Mouse (Mus musculus): Measurements from ENCODE around the gene Cnnm2. TPM values are rescaled to one million over a fixed set of nuclear protein-coding genes. Genes with fewer than 3 reads are reported as not detected.

Cnnm2 gene
- polyA plus RNA-seq, 1 experiment from 2014 or later = 1.8 TPM

- DNase-seq (ENCODE audit: low spot score) = no peak
Observed at GRCm38 (mm10) chr19:46846056-46846455, 84.7 kb downstream of the Cnnm2 start.

- DNase-seq (ENCODE audit: low spot score) = no peak
Observed at GRCm38 (mm10) chr19:46846459-46846858, 85.1 kb downstream of the Cnnm2 start.

- DNase-seq (ENCODE audit: low spot score) = no peak
Observed at GRCm38 (mm10) chr19:46848381-46849268, 87.2 kb downstream of the Cnnm2 start.

- no peak for DNase-seq (ENCODE audit: low spot score)
Observed at GRCm38 (mm10) chr19:46849443-46849997, 88.1 kb downstream of the Cnnm2 start.

- DNase-seq (ENCODE audit: low spot score) = no peak
Observed at GRCm38 (mm10) chr19:46856232-46856631, 94.8 kb downstream of the Cnnm2 start.

- DNase-seq (ENCODE audit: low spot score) = peak; percentile 30
Observed at GRCm38 (mm10) chr19:46856780-46857179, 95.4 kb downstream of the Cnnm2 start.

GRCm38 (mm10) chr19:46857277-46857989 is 96.0 kb downstream of the Cnnm2 start:
- no peak for DNase-seq (ENCODE audit: low spot score)

- DNase-seq (ENCODE audit: low spot score) = no peak
Observed at GRCm38 (mm10) chr19:46858200-46858599, 96.8 kb downstream of the Cnnm2 start.

- DNase-seq (ENCODE audit: low spot score) = no peak
Observed at GRCm38 (mm10) chr19:46862556-46862955, 101.2 kb downstream of the Cnnm2 start.

- no peak for DNase-seq (ENCODE audit: low spot score)
Observed at GRCm38 (mm10) chr19:46863236-46863927, 102.0 kb downstream of the Cnnm2 start.

- no peak for DNase-seq (ENCODE audit: low spot score)
Observed at GRCm38 (mm10) chr19:46864079-46864478, 102.7 kb downstream of the Cnnm2 start.

- no peak for DNase-seq (ENCODE audit: low spot score)
Observed at GRCm38 (mm10) chr19:46864731-46865331, 103.4 kb downstream of the Cnnm2 start.

- DNase-seq (ENCODE audit: low spot score) = no peak
Observed at GRCm38 (mm10) chr19:46865381-46865780, 104.0 kb downstream of the Cnnm2 start.

- DNase-seq (ENCODE audit: low spot score) = peak; percentile 56
Observed at GRCm38 (mm10) chr19:46869049-46869448, 107.7 kb downstream of the Cnnm2 start.

- DNase-seq (ENCODE audit: low spot score) = peak; percentile 78
Observed at GRCm38 (mm10) chr19:46869526-46869925, 108.1 kb downstream of the Cnnm2 start.

- DNase-seq (ENCODE audit: low spot score) = no peak
Observed at GRCm38 (mm10) chr19:46871096-46871495, 109.7 kb downstream of the Cnnm2 start.

- no peak for DNase-seq (ENCODE audit: low spot score)
Observed at GRCm38 (mm10) chr19:46871651-46872050, 110.3 kb downstream of the Cnnm2 start.

- DNase-seq (ENCODE audit: low spot score) = no peak
Observed at GRCm38 (mm10) chr19:46873924-46874323, 112.5 kb downstream of the Cnnm2 start.

GRCm38 (mm10) chr19:46875790-46876189 is 114.4 kb downstream of the Cnnm2 start:
- DNase-seq (ENCODE audit: low spot score) = peak; percentile 83

- DNase-seq (ENCODE audit: low spot score) = no peak
Observed at GRCm38 (mm10) chr19:46877886-46878285, 116.5 kb downstream of the Cnnm2 start.

- DNase-seq (ENCODE audit: low spot score) = peak; percentile 62
Observed at GRCm38 (mm10) chr19:46878346-46878745, 117.0 kb downstream of the Cnnm2 start.

Data from thymus, postnatal 0 days (tissue).